Mouse (Mus musculus) cortical plate, adult 2 months (tissue): ENCODE measurements around the gene Zfp821.

ENCODE experiments used
- CTCF ChIP-seq: fragments of 200-500 bp; IDR thresholded peaks from 2 replicates; pipeline ENCODE4 v1.5.1; 2011; ENCODE audit warnings: mild to moderate bottlenecking, control low read depth, low read length; ENCODE audit not compliant: insufficient read depth; ENCODE audit errors: extremely low read depth
- POLR2A ChIP-seq: fragments of 200-500 bp; IDR thresholded peaks from 2 replicates; pipeline ENCODE4 v1.6.1; 2011; ENCODE audit warnings: mild to moderate bottlenecking, low read length, control low read depth; ENCODE audit not compliant: insufficient read depth; ENCODE audit errors: extremely low read depth

GRCm38 (mm10) chr8:109707921-109708320 lies 2.6 kb downstream of the Zfp821 start:
- TF ChIP-seq CTCF = no peak
- no peak for TF ChIP-seq POLR2A
